Mouse (Mus musculus) stomach, embryonic 15.5 days (tissue): ENCODE measurements at regions not wholly inside any gene's neighbourhood (a gene's known extent, or its start where the extent isn't known, plus 50 kb on each side); places are given as distances from the start of the nearest gene placed in this dataset.

Experiments
- ATAC-seq: fragments of 200-750 bp; cut with Nextera tagmentation; 2 replicates; pipeline ENCODE4 v1.8.0; 2017; ENCODE audit warnings: low read depth, moderate number of reproducible peaks, moderate TSS enrichment; ENCODE audit not compliant: insufficient read depth, low FRiP score
- H3K27ac ChIP-seq: fragments of 300-500 bp; sonication (generic); 2 replicates; pipeline ENCODE4 v1.5.1; 2015; ENCODE audit warnings: mild to moderate bottlenecking, inconsistent platforms
- H3K27me3 ChIP-seq: fragments of 300-500 bp; sonication (generic); replicated peaks from 2 replicates; pipeline ENCODE4 v1.6.1; 2015; ENCODE audit warnings: inconsistent platforms
- H3K36me3 ChIP-seq: fragments of 300-500 bp; sonication (generic); 2 replicates; pipeline ENCODE4 v1.6.1; 2015; ENCODE audit warnings: inconsistent platforms
- H3K4me1 ChIP-seq: fragments of 300-500 bp; sonication (generic); 2 replicates; pipeline ENCODE4 v1.6.1; 2015; ENCODE audit warnings: inconsistent platforms
- H3K4me2 ChIP-seq: fragments of 300-500 bp; sonication (generic); 2 replicates; pipeline ENCODE4 v1.6.1; 2015; ENCODE audit warnings: mild to moderate bottlenecking, inconsistent platforms
- H3K4me3 ChIP-seq: fragments of 300-500 bp; sonication (generic); replicated peaks from 2 replicates; pipeline ENCODE4 v1.5.1; 2015; ENCODE audit warnings: inconsistent platforms
- H3K9ac ChIP-seq: fragments of 300-500 bp; sonication (generic); 2 replicates; pipeline ENCODE4 v1.6.1; 2015; ENCODE audit warnings: inconsistent platforms
- H3K9me3 ChIP-seq: fragments of 300-500 bp; sonication (generic); 2 replicates; pipeline ENCODE4 v1.6.1; 2016; ENCODE audit warnings: inconsistent platforms
- WGBS: fragments of 180-500 bp; shearing (Covaris S2); methylation state at CpG from one replicate; pipeline ENCODE4 v1.1.7; 2015; 5-methylcytosine and 5-hydroxymethylcytosine counted together

DNA sequence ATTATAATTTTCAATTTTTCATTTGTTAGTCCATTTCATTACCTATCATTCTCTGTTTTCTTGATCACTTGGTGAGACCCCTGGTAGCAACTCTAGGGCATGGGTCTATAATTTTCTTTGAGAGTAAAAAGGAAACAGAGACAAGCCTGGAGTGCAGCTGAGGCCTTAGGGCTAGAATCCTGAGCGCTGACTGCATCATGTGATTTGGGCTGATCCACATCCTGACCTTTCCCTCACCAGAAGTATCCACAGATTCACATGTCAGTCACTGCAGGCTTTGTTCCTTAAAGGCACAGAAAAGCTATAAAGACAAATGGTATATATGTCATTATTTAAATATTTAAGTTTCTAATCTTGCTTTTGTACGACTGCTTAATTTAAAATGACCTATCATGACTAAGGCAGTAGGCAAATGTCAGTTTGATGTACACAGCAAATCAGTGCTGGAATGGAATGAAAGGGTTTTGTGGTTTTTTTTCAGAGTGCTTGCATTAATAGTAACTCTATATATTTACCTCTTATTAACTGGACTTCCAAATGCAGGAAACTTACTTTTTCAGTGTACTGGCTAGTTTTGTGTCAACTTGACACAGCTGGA, 51.4 kb upstream of the Ugp2 start:
- 32% methylated on average over 2 of the region's 2 CpGs for WGBS

More for the DNA sequence above, 51.4 kb upstream of the Ugp2 start:
- no peaks in the 10 kb centered on the region for H3K27me3 ChIP-seq
- no peak overlapping the region for H3K27ac ChIP-seq
- H3K4me3 ChIP-seq = no peak overlapping the region
- no peaks in the 10 kb centered on the region for H3K4me1 ChIP-seq
- peak; percentile 47; the same call in 1 of the 2 replicates for ATAC-seq
- H3K9ac ChIP-seq = no peak overlapping the region
- no peaks in the 10 kb centered on the region for H3K9me3 ChIP-seq
- H3K36me3 ChIP-seq = no peaks in the 10 kb centered on the region
- H3K4me2 ChIP-seq = no peak overlapping the region
